Mouse (Mus musculus) left cerebral cortex, adult 8-10 months (tissue): ENCODE measurements around the gene Ifitm7. TPM values are rescaled to one million over a fixed set of nuclear protein-coding genes. Genes with fewer than 3 reads are reported as not detected.
"Not testable (repeated sequence)": the region's sequence is repeated elsewhere in the genome, so short reads cannot be mapped to it uniquely, and the experiment has no call there.

Experiments used
- DNase-seq, 2 experiments: peaks; one replicate each; pipeline ENCODE4 v3.0.0; 2022; ENCODE audit warnings: low spot score in 2 of 2
- total RNA-seq, 4 experiments: library from RNA; stranded (reverse); gene quantifications; 2 replicates each; pipeline ENCODE4 v1.2.4; 2022

Ifitm7 gene
- total RNA-seq, 4 experiments from 2014 or later: 1.3 to 2.5 (median 1.8) TPM

- not testable (repeated sequence) for DNase-seq
These were observed 5.0 kb downstream of the Ifitm7 start for GRCm38 (mm10) chr16:13981726-13982125.

- DNase-seq: not testable (repeated sequence)
These were observed 9.7 kb downstream of the Ifitm7 start for GRCm38 (mm10) chr16:13977026-13977425.

- not testable (repeated sequence) for DNase-seq
These were observed 10.3 kb downstream of the Ifitm7 start for GRCm38 (mm10) chr16:13976358-13976896.

GRCm38 (mm10) chr16:13972051-13972450 lies 14.6 kb downstream of the Ifitm7 start:
- no peak for DNase-seq

DNA sequence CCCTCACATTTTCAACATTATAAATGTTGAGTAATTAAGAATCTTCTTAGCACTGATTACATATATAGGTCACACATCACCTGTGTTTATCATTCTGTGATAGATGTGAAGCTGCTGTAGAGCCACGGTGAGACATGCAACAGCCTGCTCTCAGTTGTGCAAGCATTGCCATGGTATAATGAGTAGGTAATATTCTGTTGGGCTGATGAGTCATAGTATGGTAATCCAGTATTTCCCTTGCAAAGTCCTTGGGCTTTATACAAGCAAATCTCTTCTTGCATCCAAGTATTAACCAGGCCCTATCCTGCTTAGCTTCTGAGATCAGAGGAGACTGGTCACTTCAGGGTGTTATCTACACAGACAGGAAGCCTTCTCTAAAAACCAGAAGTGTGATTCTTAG lies 17.6 kb downstream of the Ifitm7 start:
- DNase-seq: no peak

DNA sequence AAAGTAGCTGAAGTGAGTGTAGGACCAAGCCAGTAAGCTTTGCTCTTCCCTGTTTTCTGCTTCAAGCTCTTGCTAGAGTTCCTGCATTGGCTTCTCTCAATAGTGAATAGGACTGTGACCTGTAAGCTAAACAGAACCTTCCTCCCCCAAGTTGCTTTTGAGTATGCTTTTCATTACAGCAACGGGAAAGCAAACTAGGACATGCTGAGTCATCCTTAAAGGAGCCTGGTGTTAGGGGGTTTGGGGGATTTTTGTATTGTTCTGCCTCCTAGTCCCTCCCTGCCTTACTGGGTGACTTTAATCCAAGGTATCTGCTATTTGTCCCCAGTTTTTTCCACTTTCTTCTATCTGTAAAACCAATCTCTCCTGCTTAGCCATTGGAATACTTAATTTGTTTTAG lies 24.6 kb downstream of the Ifitm7 start:
- DNase-seq: no peak

- DNase-seq: no peak
These were observed 35.4 kb downstream of the Ifitm7 start for GRCm38 (mm10) chr16:13951245-13951644.

- no peak for DNase-seq
These were observed 40.4 kb downstream of the Ifitm7 start for GRCm38 (mm10) chr16:13946306-13946705.

GRCm38 (mm10) chr16:13945153-13945552 lies 41.5 kb downstream of the Ifitm7 start:
- DNase-seq: no peak

DNA sequence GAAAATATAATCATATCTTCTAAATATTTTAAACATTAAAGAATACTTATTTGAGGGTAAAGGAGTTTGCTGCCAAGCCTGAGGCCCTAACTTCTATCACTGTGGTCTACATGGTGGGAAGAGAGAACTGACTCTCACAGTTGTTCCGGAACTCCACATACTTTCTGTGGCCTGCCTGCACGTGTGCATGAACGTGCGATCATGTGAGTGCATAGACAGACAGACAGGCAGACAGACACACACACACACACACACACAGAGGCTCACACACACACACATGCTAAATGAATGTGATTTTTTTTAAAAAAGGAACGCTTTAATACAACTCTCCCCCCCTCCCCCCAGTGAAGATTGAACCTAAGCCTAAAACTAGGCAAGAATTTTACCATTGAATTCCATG lies 41.9 kb downstream of the Ifitm7 start:
- DNase-seq: no peak

DNA sequence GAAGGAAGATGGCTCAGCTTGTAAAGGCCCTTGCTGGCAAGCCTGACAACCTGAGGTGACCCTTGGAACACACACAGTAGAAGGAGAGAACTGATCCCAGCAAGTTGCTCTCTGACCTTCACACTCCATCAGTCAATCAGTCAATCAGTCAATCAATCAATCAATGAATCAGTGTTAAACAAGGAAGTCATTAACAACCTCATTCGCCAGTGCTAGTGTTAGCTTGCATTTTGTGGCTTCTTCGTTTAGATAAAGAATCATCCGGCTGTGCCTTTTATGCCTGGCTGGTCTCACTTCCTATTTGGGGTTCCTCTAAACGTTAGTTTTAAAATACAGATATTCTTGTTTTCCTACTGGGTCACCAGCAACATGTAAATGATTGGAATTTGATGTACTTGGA lies 42.5 kb downstream of the Ifitm7 start:
- no peak for DNase-seq

DNA sequence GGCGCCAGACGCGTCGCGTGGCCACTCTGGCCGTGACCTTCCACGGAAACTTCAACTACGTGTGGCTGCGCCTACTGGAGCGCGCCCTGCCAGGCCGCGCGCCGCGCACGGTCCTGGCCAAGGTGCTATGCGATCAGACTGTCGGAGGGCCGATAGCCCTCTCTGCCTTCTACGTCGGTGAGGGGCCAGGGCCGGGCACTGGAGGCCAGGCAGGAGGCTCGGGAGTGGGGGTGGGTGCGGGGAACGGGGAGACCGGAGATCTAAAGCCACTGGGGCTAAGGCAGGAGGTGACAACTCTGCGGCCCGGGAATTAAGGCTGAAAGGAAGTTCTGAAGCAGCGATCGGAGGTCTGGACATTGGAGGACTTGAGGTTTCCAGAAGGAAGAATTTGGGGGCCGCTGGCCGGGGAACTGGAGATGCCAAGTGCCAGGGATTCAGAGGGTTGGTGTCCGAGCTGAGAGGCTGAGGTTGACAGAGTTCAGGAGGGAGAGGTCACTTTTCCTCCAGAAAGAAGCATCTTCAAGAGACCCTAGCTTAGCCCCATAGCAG lies 45.8 kb downstream of the Ifitm7 start:
- DNase-seq: no peak

DNA sequence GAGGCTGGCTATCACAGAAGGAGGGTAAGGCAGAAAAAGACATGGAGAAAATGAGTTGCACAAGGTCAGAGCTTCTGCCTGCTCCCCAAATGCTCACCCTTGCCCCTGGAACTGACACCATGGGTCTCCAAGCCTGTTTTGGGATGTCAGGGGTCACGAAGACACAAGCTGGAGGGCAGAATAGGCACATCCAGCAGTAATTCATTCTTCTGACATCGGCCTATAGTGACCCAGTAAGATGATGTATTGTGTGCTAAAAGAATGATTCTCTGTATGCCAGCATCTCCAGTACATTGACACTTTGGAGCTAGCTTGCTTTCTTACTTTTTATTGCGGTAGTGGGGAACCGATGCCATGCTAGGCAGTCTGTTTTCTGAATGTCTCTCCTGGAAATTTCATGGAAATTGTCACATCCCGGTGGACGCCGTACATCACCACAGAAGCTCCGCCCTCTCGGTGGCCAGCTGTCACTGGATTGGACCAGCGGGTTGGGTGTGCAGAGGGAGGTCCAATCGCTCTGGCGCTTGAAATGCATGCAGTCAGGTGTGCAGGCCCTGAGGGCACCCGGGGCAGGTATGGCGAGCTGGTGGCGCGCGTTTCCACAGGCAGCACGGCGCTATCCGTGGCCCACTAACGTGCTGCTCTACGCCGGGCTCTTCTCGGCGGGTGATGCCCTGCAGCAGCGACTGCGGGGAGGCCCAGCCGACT lies 46.4 kb downstream of the Ifitm7 start:
- peak; percentile 70 to 88 for DNase-seq

Other genes starting within 250 kb of the Ifitm7 start
- gene Rrn3, start 206.2 kb downstream of the Ifitm7 start, total RNA-seq: 10 to 100 TPM; 47.7 to 52.9 (median 50.2) TPM
- gene Ntan1, start 168.0 kb downstream of the Ifitm7 start, total RNA-seq: 100 to 1,000 TPM in 2 of 4 experiments, 10 to 100 TPM in 2; 98.0 to 124 (median 102) TPM
- 10 to 100 TPM; 72.0 to 79.0 (median 74.3) TPM for gene Pdxdc1, start 83.8 kb downstream of the Ifitm7 start, total RNA-seq
- 10 to 100 TPM; 67.6 to 78.6 (median 74.2) TPM for gene Mpv17l, start 83.7 kb downstream of the Ifitm7 start, total RNA-seq
- 100 to 1,000 TPM; 258 to 289 (median 281) TPM for gene 2900011O08Rik, start 284 bp downstream of the Ifitm7 start, total RNA-seq
- gene Nde1, start 176.4 kb upstream of the Ifitm7 start, total RNA-seq: 10 to 100 TPM; 14.8 to 22.3 (median 17.7) TPM
- gene Marf1, start 176.5 kb upstream of the Ifitm7 start, total RNA-seq: 100 to 1,000 TPM; 135 to 173 (median 155) TPM